Mouse (Mus musculus): ENCODE data around the gene Zfp672. TPM values are rescaled to one million over a fixed set of nuclear protein-coding genes. Genes with fewer than 3 reads are reported as not detected.
A peak's percentile ranks its signal among the peaks of the same experiment; 100 is the strongest.
"Not testable (repeated sequence)": the region's sequence is repeated elsewhere in the genome, so short reads cannot be mapped to it uniquely, and the experiment has no call there.

Zfp672 gene
- total RNA-seq (2017): 27.3 and 36.1 TPM in 2 replicates

DNA sequence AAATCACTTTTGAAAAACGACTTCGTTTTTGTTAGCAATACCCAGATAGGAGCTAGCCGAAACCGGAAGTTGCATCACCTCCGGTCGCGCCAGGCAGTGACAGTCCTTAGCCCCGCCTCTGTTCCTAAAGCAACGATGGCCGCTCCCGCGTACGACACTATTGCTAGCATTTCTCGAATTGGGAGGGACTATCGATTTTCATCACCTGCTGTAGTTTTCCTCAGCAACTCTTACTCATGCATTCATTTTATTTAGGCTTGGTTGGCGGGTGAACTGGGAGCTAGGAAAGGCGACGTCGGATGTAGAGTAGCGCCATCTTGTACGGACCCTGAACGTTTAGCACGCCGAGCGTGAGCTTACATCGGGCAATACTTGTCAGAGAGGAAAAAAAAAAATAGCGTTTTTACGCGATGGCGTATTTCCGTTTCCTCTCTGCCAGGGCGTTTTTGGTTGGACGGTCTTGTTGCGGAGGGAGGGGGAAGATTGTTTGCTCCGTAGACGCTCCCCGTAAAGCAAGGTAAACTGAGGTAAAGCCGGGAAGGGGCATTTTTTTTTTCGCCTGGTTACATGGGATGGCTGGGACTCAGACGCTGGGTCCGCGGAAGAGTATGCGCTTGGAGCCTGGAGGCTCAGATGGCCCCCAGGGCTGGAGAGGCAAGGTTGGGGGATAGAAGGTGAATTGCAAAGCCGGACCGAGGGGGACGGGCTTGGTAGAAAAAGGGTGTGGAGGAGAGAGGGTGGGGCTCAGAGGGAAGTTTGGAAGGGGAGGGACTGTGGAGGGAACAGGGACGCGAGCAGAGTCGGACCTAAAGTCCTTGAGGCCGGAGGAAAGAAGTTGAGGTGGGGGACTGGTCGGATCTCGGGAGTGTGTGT, at the start of gene Zfp672, which contains the start of gene Sh3bp5l:
Gene Zfp672, minus strand, starts transcription at position 64 of the 873 bp plus-strand sequence.
Gene Sh3bp5l, plus strand, starts transcription at position 449 of the 873 bp plus-strand sequence.
- ATAC-seq (ENCODE audit: extremely low read depth, insufficient number of reproducible peaks, low FRiP score, poor library complexity, severe bottlenecking): peak; percentile 90

GRCm38 (mm10) chr11:58379516-58379915, 49.4 kb upstream of the Zfp672 start:
- no peak for ATAC-seq (ENCODE audit: extremely low read depth, insufficient number of reproducible peaks, low FRiP score, poor library complexity, severe bottlenecking)

GRCm38 (mm10) chr11:58378763-58379278, 48.7 kb upstream of the Zfp672 start, which contains the start of gene Lypd8:
Gene Lypd8 (plus strand): TSS chr11:58379043.
- no peak for ATAC-seq (ENCODE audit: extremely low read depth, insufficient number of reproducible peaks, low FRiP score, poor library complexity, severe bottlenecking)

DNA sequence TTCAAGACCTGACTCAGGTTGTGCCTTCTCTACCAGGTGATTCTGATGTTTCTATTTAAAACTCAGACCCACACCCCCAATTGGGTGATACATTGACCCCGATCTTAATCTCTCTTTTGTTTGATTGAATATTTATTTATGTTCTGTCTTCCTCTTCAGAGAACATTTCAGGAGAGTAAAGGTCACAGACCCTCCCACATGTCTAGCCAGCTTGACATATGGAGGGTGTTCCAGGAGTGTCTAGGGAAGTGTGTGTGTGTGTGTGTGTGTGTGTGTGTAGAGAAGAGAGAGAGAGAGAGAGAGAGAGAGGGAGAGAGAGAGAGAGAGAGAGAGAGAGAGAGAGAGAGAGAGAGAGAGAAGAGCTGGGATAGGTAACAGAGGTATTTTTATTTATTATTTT, 47.5 kb upstream of the Zfp672 start:
- no peak for ATAC-seq (ENCODE audit: extremely low read depth, insufficient number of reproducible peaks, low FRiP score, poor library complexity, severe bottlenecking)

- no peak for ATAC-seq (ENCODE audit: extremely low read depth, insufficient number of reproducible peaks, low FRiP score, poor library complexity, severe bottlenecking)
These were observed 47.1 kb upstream of the Zfp672 start for GRCm38 (mm10) chr11:58377273-58377672.

GRCm38 (mm10) chr11:58366191-58366590, 36.1 kb upstream of the Zfp672 start:
- not testable (repeated sequence) for ATAC-seq (ENCODE audit: extremely low read depth, insufficient number of reproducible peaks, low FRiP score, poor library complexity, severe bottlenecking)

DNA sequence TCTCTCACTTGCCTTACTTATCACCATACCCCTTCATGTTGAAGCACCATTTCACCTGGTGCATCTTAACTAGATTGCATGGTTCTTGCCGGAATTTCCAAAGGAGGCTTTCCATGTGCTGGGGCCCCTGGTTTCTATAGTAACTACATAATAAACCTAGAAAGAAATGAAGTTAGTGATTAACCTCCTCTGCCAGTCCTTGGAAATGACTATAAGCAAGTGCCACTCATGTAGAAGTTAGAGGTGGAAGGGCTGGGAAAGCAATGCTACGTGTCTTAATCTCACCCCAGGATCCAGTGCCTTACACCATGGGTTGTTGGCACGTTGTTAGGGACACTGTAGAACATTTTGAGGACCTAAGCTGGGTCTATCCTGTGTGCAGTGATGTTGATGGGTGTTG, 34.3 kb upstream of the Zfp672 start:
- no peak for ATAC-seq (ENCODE audit: extremely low read depth, insufficient number of reproducible peaks, low FRiP score, poor library complexity, severe bottlenecking)

GRCm38 (mm10) chr11:58362562-58362961, 32.4 kb upstream of the Zfp672 start:
- ATAC-seq (ENCODE audit: extremely low read depth, insufficient number of reproducible peaks, low FRiP score, poor library complexity, severe bottlenecking): not testable (repeated sequence)

DNA sequence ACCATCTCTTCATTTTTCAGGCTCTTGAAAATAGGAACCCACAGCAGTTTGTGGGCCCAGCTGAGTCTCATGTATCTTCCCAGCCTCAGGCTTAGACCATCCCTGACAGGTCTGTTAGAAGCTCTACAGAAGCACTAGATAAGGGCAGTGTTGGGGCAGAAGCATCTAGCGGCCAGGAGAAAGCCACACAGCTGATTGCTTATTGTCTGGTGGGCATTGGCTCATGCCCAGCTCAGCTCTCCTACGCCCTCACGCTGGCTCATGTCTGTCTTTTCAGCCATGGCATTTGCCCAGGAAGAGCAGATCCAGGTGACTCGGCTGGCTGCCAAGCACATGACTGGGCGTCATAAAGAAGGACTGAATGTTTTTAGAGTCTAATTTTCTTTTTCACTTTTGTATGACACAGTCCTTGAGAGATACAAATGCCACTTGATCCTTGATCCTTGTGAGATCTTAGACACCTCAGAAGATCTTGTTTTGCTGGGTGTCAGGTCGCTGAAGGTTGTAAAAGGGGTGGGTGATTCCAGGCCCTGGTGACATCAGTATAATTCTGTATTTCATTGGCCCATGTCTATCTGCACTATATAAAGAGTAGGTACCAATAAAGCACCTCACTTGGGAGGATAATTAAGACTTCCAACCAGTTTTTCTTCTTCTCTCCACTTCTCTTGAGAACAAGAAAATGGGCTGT, 27.9 kb upstream of the Zfp672 start:
- ATAC-seq (ENCODE audit: extremely low read depth, insufficient number of reproducible peaks, low FRiP score, poor library complexity, severe bottlenecking): no peak

- no peak for ATAC-seq (ENCODE audit: extremely low read depth, insufficient number of reproducible peaks, low FRiP score, poor library complexity, severe bottlenecking)
These were observed 26.9 kb upstream of the Zfp672 start for GRCm38 (mm10) chr11:58357042-58357441.

- no peak for ATAC-seq (ENCODE audit: extremely low read depth, insufficient number of reproducible peaks, low FRiP score, poor library complexity, severe bottlenecking)
These were observed 24.8 kb upstream of the Zfp672 start for GRCm38 (mm10) chr11:58354927-58355326.

DNA sequence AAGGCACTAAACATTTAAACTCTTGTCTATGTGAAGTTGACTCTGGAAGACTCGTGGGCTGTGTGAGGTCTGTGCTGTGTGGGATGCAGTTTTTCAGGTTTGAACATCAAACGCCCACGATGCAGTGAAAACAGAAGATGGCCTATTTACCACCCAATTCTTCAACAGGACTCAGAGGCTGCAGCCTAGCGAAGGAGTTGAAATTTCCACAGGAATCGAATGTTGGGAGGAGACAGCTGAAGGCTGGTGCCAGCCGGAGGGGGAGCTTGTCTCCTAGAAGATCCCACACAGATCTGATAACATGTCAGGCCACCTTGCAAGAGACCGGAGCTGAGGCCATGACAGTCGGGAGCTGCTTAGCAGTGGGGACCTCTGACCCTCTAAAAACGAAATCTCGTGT, 24.3 kb upstream of the Zfp672 start:
- ATAC-seq (ENCODE audit: extremely low read depth, insufficient number of reproducible peaks, low FRiP score, poor library complexity, severe bottlenecking): no peak

DNA sequence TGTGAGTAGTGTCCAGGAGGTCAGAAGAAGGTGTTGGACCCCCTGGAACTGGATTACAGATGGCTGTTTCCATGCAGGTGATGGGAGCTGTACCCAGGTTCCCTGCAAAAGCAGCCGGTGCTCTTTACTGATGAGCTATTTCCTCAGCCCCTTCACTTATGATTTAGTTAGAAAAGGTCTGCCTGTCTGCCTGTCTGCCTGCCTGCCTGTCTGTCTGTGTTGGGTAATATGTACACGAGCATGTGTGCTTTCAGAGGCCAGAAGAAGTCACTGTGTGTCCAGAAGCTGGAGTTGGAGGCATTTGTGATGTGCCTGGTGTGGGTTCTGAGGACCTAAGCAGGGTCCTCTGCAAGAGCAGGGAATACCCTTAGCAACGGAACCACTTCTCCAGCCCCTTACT, 23.6 kb upstream of the Zfp672 start:
- no peak for ATAC-seq (ENCODE audit: extremely low read depth, insufficient number of reproducible peaks, low FRiP score, poor library complexity, severe bottlenecking)

DNA sequence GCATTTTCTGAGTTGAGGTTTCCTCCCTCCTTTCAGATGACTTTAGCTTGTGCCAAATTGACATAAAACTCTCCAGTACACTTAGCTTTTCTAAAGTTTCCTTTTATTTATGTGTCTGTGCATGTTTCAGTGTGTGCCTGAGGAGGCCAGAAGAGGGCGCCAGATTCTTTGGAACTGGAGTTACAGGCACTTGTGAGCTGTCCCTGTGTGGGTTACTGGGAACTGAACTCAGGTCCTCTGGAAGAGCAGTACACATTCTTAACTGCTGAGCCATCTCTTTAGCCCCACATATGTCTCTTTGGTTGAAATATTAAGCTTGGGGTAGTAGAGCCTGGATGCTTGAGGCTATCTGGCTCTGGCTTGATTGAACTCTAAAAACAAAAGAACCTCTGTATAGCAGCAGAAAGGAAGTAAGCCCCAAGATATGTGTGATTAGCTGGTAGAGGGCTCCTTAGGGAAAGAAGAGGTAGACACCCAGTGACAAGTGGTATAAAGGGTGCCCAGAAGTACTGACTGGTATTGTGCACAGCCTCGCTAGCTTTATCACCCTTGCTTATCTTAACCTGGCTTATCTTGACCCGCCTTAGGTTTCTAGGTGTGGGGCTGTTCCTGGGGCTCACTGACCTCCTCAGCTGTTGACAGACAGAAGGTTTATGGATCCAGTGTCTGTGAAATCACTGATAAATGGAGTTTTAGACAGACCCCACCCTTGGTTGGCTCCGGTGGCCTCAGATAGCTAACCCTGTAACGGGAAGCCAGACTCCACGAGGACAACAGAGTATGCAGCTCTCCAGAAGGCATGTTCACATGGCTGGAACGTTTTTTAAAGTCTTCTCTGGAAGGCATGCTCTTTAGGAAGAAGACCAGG, 22.8 kb upstream of the Zfp672 start:
- ATAC-seq (ENCODE audit: extremely low read depth, insufficient number of reproducible peaks, low FRiP score, poor library complexity, severe bottlenecking): no peak

DNA sequence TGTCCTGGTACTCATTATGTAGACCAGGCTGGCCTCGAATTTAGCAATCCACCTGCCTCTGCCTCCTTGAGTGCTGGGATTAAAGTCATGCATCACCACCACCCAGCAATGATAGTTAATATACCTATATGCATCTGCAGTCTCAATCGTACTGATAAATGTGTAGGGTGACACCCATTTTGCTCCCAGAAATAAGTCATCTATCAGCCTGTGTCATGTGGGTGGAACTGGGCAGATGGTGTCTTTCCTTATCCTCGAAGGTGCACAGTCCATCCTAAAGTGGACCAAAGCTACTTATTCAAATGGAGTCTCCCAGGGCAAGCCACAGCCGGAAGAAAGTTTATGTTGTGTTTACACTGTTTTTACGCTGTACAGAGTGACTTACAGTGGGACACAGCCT, 21.0 kb upstream of the Zfp672 start:
- no peak for ATAC-seq (ENCODE audit: extremely low read depth, insufficient number of reproducible peaks, low FRiP score, poor library complexity, severe bottlenecking)

- ATAC-seq (ENCODE audit: extremely low read depth, insufficient number of reproducible peaks, low FRiP score, poor library complexity, severe bottlenecking): no peak
These were observed 20.5 kb upstream of the Zfp672 start for GRCm38 (mm10) chr11:58350628-58351027.

DNA sequence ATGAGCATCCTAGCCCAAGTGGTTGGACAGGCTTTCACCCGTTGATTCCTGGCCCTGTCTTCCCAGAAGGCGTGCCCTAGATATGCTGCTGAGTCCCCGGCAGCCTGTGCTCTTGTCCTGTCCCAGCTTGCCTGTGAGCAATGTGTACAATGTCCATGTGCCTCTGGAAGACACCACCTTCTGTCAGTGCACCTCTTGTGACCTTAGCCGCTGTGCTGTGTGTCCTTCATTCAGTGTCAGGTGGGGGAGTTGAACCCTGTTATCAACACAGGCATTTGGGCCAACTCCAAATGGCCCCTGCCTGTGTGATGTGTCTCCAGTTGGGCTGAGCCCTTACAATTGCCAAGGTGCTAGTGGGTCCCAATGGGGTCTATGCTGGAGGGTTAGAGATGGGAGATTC, 16.6 kb upstream of the Zfp672 start:
- ATAC-seq (ENCODE audit: extremely low read depth, insufficient number of reproducible peaks, low FRiP score, poor library complexity, severe bottlenecking): no peak

DNA sequence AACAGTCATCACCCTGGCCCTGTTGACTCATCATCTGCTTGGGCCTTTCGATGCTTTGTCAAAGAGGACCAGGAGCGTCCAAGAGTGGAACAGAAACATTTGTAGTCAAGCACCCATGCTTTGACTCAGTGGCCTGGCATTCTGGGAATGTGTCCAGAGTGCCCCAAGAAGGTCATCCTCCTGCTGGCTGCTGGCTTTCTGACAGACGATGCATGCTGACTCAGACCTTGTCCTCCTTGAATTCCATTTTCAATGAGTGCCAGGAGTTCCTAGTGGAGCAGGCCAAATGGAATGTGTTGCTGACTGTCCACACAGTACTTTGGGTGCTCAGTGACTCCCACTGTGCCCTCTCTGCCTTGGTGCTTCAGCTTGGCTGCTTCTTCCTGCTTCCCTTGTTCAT, 4.6 kb upstream of the Zfp672 start:
- ATAC-seq (ENCODE audit: extremely low read depth, insufficient number of reproducible peaks, low FRiP score, poor library complexity, severe bottlenecking): no peak

DNA sequence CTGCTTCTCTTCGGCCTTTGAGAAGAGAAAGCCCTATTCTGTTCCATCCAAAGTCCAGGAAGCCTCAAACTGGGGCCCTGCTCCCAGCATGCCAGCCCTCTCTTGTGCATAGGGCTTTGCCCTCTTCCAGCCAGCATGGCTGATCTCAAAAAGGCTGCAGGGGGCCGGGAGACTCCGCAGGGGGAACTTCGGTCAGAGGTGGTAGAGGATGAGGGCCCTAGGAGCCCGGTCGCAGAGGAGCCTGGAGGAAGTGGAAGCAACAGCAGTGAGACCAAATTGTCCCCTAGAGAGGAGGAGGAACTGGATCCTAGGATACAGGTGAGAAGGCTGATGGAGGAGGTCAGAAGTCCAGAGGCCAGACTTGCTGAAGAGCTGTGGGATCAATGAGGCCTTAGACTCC, 1.4 kb upstream of the Zfp672 start:
- ATAC-seq (ENCODE audit: extremely low read depth, insufficient number of reproducible peaks, low FRiP score, poor library complexity, severe bottlenecking): no peak
